Mouse (Mus musculus): ENCODE data around the gene Pnkd.
"Not testable (repeated sequence)": the region's sequence is repeated elsewhere in the genome, so short reads cannot be mapped to it uniquely, and the experiment has no call there.

Gene Pnkd

GRCm38 (mm10) chr1:74388398-74388920 is 103.7 kb downstream of the Pnkd start:
- no peak for DNase-seq (ENCODE audit: low spot score)

- DNase-seq (ENCODE audit: low spot score) = peak; percentile 39
Observed at GRCm38 (mm10) chr1:74389831-74390286, 105.1 kb downstream of the Pnkd start.

GRCm38 (mm10) chr1:74390287-74390906 is 105.7 kb downstream of the Pnkd start:
- peak; percentile 68 for DNase-seq (ENCODE audit: low spot score)

DNA sequence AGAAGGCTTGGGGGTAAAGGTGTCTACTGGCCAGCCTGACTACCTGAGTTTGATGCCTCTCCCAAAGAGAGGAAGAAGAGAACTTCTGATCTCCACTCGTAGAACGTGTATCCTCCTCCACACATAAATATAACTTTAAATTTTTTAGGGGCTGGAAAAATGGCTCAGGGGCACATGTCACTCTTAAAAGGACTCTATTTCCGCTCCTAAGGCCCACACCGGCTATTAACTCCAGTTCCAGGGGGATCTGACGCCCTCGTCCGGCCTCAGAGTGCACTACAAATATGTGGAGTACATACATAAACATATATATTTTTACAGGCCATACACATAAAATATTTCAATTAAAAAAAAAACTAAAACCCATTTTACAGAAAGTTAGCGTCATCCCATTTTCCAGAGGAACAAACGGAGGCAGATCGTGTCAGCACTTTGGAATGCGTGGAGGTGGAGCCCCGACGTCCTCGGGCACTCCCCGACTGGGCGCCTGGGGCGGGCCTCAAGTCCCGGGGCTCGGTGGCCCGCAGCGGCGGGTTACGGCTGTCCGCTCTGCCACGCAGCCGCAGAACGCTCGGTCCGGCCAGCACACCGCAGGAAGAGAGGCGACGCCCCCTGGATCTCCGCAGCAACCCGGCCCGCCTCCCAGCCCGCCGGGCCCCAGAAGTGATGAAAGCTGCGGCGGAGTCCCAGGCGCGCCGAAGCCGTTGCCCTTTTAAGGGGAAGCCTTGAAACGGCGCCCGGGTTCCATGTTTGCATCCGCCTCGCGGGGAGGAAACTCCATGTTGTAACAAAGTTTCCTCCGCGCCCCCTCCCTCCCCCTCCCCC is 106.4 kb downstream of the Pnkd start, which contains the start of gene Ctdsp1:
TSS of gene Ctdsp1 (plus strand) at position 586 of the 825 bp plus-strand sequence.
- peak; percentile 84 for DNase-seq (ENCODE audit: low spot score)

DNA sequence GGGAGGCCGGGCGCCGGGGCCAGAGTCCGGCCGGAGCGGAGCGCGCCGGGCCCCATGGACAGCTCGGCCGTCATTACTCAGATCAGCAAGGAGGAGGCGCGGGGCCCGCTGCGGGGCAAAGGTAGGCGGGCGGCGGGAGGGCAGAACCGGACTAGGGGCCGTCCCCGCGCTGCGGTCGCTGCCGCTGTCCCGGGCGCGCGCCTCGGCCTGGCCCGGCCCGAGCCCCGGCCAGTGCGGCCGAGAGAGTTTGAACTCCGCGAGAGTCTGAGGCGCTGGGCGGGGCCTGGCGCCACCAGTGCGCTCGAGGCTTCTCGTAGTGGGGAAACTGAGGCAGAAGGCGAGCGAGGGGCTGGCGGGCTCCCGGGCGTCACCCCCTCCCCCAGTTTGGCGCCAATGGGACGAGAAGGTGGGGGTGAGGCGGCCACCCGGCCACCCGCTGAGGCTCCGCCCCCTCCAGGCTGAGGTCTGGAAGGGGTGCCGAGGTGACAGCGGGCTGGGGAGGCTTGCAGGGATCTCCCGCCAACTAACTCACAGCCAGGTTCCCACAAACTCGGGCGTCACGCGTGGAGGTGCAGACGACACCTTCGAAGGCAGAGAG is 107.2 kb downstream of the Pnkd start:
- DNase-seq (ENCODE audit: low spot score) = peak; percentile 68

DNA sequence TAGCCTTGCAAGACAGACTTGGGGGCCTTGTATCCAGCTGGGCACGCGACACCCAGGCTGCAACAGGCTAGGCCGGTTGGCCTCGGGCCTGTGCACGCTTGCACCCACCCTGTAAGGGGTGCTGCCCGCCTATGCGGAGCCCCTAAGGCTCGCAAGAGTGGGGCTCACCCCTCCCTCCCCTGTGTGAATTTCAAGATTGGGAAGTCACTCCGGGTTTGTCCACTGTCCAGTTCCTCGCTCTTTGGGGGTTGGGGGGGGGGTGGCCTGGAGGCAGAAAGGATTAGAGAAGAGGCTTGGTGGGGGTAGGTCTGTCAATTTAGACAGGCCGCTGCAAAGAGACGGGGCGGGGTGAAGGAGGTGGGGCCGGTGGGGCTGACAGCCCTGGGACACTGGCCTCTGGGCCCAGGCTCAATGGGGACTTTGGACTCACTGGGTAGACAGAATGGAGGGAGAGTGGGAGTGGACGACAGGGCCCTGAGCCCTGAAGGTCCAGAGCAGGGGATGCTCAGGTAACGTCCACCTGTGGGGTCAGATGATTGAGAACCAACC is 107.8 kb downstream of the Pnkd start:
- DNase-seq (ENCODE audit: low spot score) = no peak

- DNase-seq (ENCODE audit: low spot score) = no peak
Observed at GRCm38 (mm10) chr1:74393010-74393409, 108.3 kb downstream of the Pnkd start.

DNA sequence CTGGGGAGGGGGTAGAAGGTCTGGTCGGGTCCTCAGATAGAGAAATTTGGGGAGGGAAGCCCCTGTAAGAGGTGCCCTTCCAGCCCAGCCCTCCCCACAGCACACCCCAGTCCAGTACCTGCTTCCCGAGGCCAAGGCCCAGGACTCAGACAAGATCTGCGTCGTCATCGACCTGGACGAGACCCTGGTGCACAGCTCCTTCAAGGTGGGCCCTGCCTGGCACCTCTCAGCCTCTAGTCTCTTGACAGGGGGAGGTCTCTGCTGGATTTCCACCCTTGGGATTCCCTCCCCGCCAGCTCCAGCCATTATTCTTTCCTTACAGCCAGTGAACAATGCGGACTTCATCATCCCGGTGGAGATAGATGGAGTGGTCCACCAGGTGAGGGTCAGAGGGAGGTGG is 109.0 kb downstream of the Pnkd start:
- DNase-seq (ENCODE audit: low spot score) = no peak

- no peak for DNase-seq (ENCODE audit: low spot score)
Observed at GRCm38 (mm10) chr1:74394311-74394710, 109.6 kb downstream of the Pnkd start.

DNA sequence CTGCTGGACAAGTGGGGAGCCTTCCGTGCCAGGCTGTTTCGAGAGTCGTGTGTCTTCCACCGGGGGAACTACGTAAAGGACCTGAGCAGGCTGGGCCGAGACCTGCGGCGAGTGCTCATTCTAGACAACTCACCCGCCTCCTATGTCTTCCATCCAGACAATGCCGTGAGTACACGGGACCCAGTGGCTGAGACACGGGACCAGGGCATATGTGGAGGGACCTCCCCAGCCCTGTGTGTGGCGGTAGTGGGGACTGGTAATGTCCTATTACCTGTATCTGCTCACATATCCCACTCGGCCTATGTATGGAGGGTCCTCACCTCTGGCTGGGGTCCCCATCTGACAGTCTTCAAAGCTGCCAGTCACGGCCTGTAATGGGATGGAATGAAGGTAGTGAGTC is 110.1 kb downstream of the Pnkd start:
- DNase-seq (ENCODE audit: low spot score) = no peak

- no peak for DNase-seq (ENCODE audit: low spot score)
Observed at GRCm38 (mm10) chr1:74395290-74395689, 110.6 kb downstream of the Pnkd start.

DNA sequence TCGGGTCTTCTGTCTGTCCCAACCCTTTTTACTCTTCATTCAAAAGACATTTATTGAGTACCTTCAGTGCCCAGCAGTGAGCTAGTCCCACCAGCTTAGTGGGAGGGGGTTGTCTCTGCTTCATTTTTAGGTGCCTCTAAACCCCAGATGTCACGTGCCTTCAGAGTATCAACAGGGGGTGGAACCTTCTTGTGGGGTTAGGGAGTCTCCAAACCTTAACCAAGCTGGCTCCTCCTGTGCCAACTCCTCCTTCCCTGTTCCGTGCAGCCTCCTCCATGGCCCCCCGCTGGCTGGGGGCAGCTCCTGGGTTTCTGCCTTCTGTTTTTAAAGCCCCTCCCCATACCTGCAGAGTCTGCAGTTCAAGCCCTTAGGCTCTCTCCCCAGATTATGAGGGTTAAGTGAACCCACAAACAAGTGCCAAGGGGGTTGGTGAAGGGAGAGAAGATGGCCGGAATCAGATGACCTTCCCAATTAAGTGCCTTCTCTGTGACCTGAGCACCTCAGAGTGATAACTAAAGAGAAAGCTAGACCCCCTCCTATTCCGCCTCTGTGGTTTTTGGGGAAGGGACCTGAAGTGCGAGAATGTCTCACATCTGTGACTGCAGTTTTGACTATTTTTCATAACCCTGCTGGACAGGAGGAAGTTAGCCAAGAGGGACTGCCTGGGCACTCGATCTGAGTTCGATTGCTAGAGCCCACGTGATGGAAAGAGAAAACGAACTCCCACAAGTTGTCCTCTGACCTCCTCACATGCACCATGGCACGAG is 111.9 kb downstream of the Pnkd start:
- not testable (repeated sequence) for DNase-seq (ENCODE audit: low spot score)

GRCm38 (mm10) chr1:74397268-74397918 is 112.7 kb downstream of the Pnkd start:
- DNase-seq (ENCODE audit: low spot score) = peak; percentile 96

DNA sequence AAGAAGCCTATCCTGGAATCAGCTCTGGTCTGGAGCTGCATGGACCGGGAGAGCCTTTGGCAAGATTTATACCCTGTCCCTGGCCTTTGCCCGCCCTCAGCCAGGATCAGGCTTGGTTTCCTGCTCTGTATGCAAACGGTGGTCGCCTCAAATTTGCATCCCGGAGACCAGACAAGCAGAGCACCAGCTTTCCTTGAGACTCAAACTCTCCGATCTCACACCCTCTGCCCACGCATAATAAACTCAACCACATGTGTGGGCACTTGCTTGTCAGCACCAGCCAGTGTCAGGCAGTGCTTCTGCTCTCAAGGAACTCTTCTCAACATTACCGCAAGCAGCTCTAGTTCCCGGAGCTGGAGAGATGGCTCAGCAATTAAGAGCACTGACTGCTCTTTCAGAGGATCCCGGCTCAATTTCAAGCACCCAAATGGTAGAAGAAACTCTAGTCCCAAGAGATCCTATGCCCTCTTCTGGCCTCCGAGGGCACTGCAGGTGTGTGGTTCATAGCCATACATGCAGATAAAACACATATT is 113.3 kb downstream of the Pnkd start:
- peak; percentile 71 for DNase-seq (ENCODE audit: low spot score)

DNA sequence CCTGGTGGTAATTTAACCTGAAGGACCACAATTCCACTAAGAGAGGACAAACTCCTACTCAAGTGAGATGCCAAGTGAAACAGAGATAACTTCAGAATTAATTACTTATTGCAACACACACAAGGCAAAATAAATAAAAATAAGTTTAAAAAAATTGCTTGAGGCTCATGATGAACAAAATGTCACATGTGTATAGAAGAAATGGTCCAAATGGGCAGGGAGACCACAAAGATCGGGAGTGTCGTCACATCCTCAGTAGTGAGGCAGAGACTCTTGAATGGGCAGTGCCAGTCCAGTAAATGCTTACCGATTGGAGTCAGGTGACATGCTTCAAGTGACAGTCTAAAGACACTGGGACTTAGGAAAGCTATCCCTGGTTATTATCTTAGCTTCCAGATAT is 115.8 kb downstream of the Pnkd start:
- no peak for DNase-seq (ENCODE audit: low spot score)

DNA sequence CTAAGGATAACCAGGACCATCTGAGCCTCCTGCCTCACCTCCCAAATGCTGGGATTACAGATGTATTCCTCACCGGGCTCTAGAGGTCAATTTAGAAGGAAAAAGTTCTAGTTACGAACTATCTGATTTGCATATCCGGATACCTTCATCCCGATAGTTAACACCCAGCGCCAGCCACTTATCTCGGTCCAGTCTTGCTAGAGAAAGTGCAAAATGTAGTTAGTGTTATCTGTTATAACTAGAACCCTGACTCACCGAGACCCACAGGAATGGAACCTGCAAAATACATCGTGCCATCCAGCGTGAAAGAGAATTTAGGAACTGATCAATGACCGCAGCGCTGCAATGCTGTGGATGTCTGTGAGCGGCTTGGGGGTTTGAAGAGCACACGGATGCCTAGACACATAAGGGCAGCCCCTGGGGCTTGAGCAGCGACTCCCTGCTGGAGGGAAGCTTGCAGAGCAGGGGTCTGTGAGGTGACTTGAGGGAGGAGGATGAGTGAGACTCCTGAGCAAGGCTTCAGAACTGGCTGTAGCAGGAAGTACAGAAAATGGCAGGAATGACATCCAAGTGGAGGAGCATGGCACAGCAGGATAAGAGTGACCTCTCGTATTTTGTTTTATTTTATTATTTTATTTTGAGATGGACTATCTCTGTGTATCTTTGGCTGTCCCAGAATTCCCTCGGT is 116.4 kb downstream of the Pnkd start:
- no peak for DNase-seq (ENCODE audit: low spot score)

Data from spleen, adult 12 weeks (tissue).